Mouse (Mus musculus) embryonic facial prominence, embryonic 11.5 days (tissue): ENCODE results near the gene Ccdc62. TPM values are rescaled to one million over a fixed set of nuclear protein-coding genes. Genes with fewer than 3 reads are reported as not detected.

ENCODE experiments used
- ATAC-seq: fragments of 200-750 bp; cut with Nextera tagmentation; replicated peaks from 2 replicates; pipeline ENCODE4 v1.8.0; 2017; ENCODE audit warnings: low read depth; ENCODE audit not compliant: insufficient number of reproducible peaks, low FRiP score, low TSS enrichment
- DNase-seq: peaks from one replicate; pipeline ENCODE4 v3.0.0-alpha.2; 2015; ENCODE audit warnings: low spot score
- H3K27ac ChIP-seq: fragments of 300-500 bp; sonication (generic); replicated peaks from 2 replicates; pipeline ENCODE4 v1.5.1; 2014; ENCODE audit warnings: mild to moderate bottlenecking, low read depth, low read length, control low read depth
- H3K27me3 ChIP-seq: fragments of 300-500 bp; sonication (generic); 2 replicates; pipeline ENCODE4 v1.6.1; 2014; ENCODE audit warnings: mild to moderate bottlenecking, low read length, moderate library complexity, mixed read lengths; ENCODE audit not compliant: control insufficient read depth, insufficient read depth
- H3K36me3 ChIP-seq: fragments of 300-500 bp; sonication (generic); replicated peaks from 2 replicates; pipeline ENCODE4 v1.6.1; 2014; ENCODE audit warnings: low read depth, mild to moderate bottlenecking, low read length, moderate library complexity, mixed read lengths; ENCODE audit not compliant: control insufficient read depth, insufficient read depth
- H3K4me1 ChIP-seq: fragments of 300-500 bp; sonication (generic); 2 replicates; pipeline ENCODE4 v1.6.1; 2014; ENCODE audit warnings: low read length, mixed read lengths; ENCODE audit not compliant: control insufficient read depth, insufficient read depth
- H3K4me2 ChIP-seq: fragments of 300-500 bp; sonication (generic); 2 replicates; pipeline ENCODE4 v1.6.1; 2014; ENCODE audit warnings: low read depth, mild to moderate bottlenecking, control low read depth, low read length, moderate library complexity
- H3K4me3 ChIP-seq: fragments of 300-500 bp; sonication (generic); 2 replicates; pipeline ENCODE4 v1.5.1; 2014; ENCODE audit warnings: low read depth, low read length, control low read depth
- H3K9ac ChIP-seq: fragments of 300-500 bp; sonication (generic); replicated peaks from 2 replicates; pipeline ENCODE4 v1.6.1; 2014; ENCODE audit warnings: mild to moderate bottlenecking, control low read depth, low read length
- H3K9me3 ChIP-seq: fragments of 300-500 bp; sonication (generic); replicated peaks from 2 replicates; pipeline ENCODE4 v1.6.1; 2016; ENCODE audit warnings: mild to moderate bottlenecking, low read length, inconsistent platforms, mixed read lengths; ENCODE audit not compliant: control insufficient read depth
- WGBS: fragments of 180-500 bp; shearing (Covaris S2); extraction: QIAGEN DNeasy Blood & Tissue Kit; methylation state at CpG from one replicate; pipeline ENCODE4 v1.1.7; 2014; 5-methylcytosine and 5-hydroxymethylcytosine counted together
- polyA plus RNA-seq: library from polyadenylated mRNA; unstranded; fragments of >200 nt; fragmentation: Nextera tagmentation; extraction: Ambion mirVana; gene quantifications from 2 replicates; pipeline ENCODE4 v1.2.1, GENCODE M21; 2014

Ccdc62 gene
- polyA plus RNA-seq, 1 experiment from 2014 or later, result 3.5 TPM

GRCm38 (mm10) chr5:123938479-123938878, 8.0 kb downstream of the Ccdc62 start:
- Histone ChIP-seq H3K9me3 (no peaks in the 10 kb centered on the region), H3K27me3 (no peaks in the 10 kb centered on the region), H3K36me3 (no peaks in the 10 kb centered on the region), H3K9ac (no peak overlapping the region), H3K4me2 (no peak overlapping the region), H3K4me3 (no peak overlapping the region), H3K4me1 (no peaks in the 10 kb centered on the region), H3K27ac (no peak overlapping the region)
- 86% methylated on average over 5 of the region's 5 CpGs for WGBS
- DNase-seq, result no peak
- no peak for ATAC-seq

- Histone ChIP-seq H3K4me3 (no peak overlapping the region), H3K9ac (no peak overlapping the region), H3K9me3 (no peaks in the 10 kb centered on the region), H3K36me3 (no peaks in the 10 kb centered on the region), H3K27me3 (no peaks in the 10 kb centered on the region), H3K27ac (no peak overlapping the region), H3K4me2 (no peak overlapping the region), H3K4me1 (no peaks in the 10 kb centered on the region)
- ATAC-seq (no peak), DNase-seq (no peak)
- 69% methylated on average over 4 of the region's 4 CpGs for WGBS
Measured at GRCm38 (mm10) chr5:123946546-123946945, 16.1 kb downstream of the Ccdc62 start.

- H3K9ac ChIP-seq, result no peak overlapping the region
- ATAC-seq (no peak), DNase-seq (peak; percentile 87)
- no peaks in the 10 kb centered on the region for H3K27me3 ChIP-seq
- no peaks in the 10 kb centered on the region for H3K4me1 ChIP-seq
- no peak overlapping the region for H3K4me3 ChIP-seq
- no peak overlapping the region for H3K4me2 ChIP-seq
- H3K36me3 ChIP-seq, result no peaks in the 10 kb centered on the region
- no peaks in the 10 kb centered on the region for H3K9me3 ChIP-seq
- WGBS, result 52% methylated on average over 7 of the region's 7 CpGs
- H3K27ac ChIP-seq, result no peak overlapping the region
Measured at GRCm38 (mm10) chr5:123947041-123947761, 16.7 kb downstream of the Ccdc62 start.

GRCm38 (mm10) chr5:123952365-123953045, 22.0 kb downstream of the Ccdc62 start:
- no peaks in the 10 kb centered on the region for H3K9me3 ChIP-seq
- H3K4me1 ChIP-seq, result no peaks in the 10 kb centered on the region
- H3K27me3 ChIP-seq, result no peaks in the 10 kb centered on the region
- H3K27ac ChIP-seq, result no peak overlapping the region
- DNase-seq (no peak), ATAC-seq (no peak)
- no peak overlapping the region for H3K4me3 ChIP-seq
- no peaks in the 10 kb centered on the region for H3K36me3 ChIP-seq
- no peak overlapping the region for H3K4me2 ChIP-seq
- H3K9ac ChIP-seq, result no peak overlapping the region
- WGBS, result 64% methylated on average over 5 of the region's 5 CpGs

- Histone ChIP-seq H3K4me1 (no peaks in the 10 kb centered on the region), H3K9me3 (no peaks in the 10 kb centered on the region), H3K27me3 (no peaks in the 10 kb centered on the region), H3K4me2 (no peak overlapping the region), H3K27ac (no peak overlapping the region), H3K9ac (no peak overlapping the region), H3K36me3 (no peaks in the 10 kb centered on the region), H3K4me3 (no peak overlapping the region)
- ATAC-seq (no peak), DNase-seq (no peak)
- WGBS, result 89% methylated on average over 8 of the region's 8 CpGs
Measured at GRCm38 (mm10) chr5:123957213-123957612, 26.7 kb downstream of the Ccdc62 start.

- H3K9ac ChIP-seq, result no peak overlapping the region
- H3K4me3 ChIP-seq, result no peak overlapping the region
- no peak for ATAC-seq
- no peaks in the 10 kb centered on the region for H3K36me3 ChIP-seq
- no peak overlapping the region for H3K27ac ChIP-seq
- H3K27me3 ChIP-seq, result no peaks in the 10 kb centered on the region
- 55% methylated on average over 3 of the region's 3 CpGs for WGBS
- H3K9me3 ChIP-seq, result no peaks in the 10 kb centered on the region
- no peaks in the 10 kb centered on the region for H3K4me1 ChIP-seq
- H3K4me2 ChIP-seq, result no peak overlapping the region
- DNase-seq, result no peak
Measured at GRCm38 (mm10) chr5:123959018-123959417, 28.5 kb downstream of the Ccdc62 start.

- Histone ChIP-seq H3K4me1 (no peaks in the 10 kb centered on the region), H3K27me3 (no peaks in the 10 kb centered on the region), H3K27ac (no peak overlapping the region), H3K9me3 (no peaks in the 10 kb centered on the region), H3K9ac (no peak overlapping the region), H3K4me3 (no peak overlapping the region), H3K4me2 (no peak overlapping the region), H3K36me3 (no peaks in the 10 kb centered on the region)
- DNase-seq (no peak), ATAC-seq (no peak)
- 74% methylated on average over 8 of the region's 8 CpGs for WGBS
Measured at GRCm38 (mm10) chr5:123960129-123960528, 29.6 kb downstream of the Ccdc62 start.

- Histone ChIP-seq H3K4me3 (no peak overlapping the region), H3K4me2 (no peak overlapping the region), H3K9me3 (no peaks in the 10 kb centered on the region), H3K27me3 (no peaks in the 10 kb centered on the region), H3K9ac (no peak overlapping the region), H3K4me1 (no peaks in the 10 kb centered on the region), H3K36me3 (no peaks in the 10 kb centered on the region), H3K27ac (no peak overlapping the region)
- WGBS, result 87% methylated on average over 12 of the region's 12 CpGs
- ATAC-seq (no peak), DNase-seq (no peak)
Measured at GRCm38 (mm10) chr5:123961046-123961445, 30.6 kb downstream of the Ccdc62 start.
